Mouse (Mus musculus) frontal cortex, postnatal 25 days (tissue): ENCODE data around the gene Dbx1.

ENCODE experiments used
- DNase-seq, 2 experiments: peaks; one replicate each; pipeline ENCODE4 v3.0.0; 2022; ENCODE audit warnings: low spot score in 2 of 2

Dbx1 gene

GRCm38 (mm10) chr7:49633375-49633956, 3.2 kb downstream of the Dbx1 start:
- no peak for DNase-seq

GRCm38 (mm10) chr7:49632391-49632790, 4.3 kb downstream of the Dbx1 start:
- no peak for DNase-seq

GRCm38 (mm10) chr7:49631885-49632284, 4.8 kb downstream of the Dbx1 start:
- DNase-seq, result no peak

- DNase-seq, result no peak
Measured at GRCm38 (mm10) chr7:49620160-49620559, 16.5 kb downstream of the Dbx1 start.

- DNase-seq, result no peak
Measured at GRCm38 (mm10) chr7:49617087-49617486, 19.6 kb downstream of the Dbx1 start.

GRCm38 (mm10) chr7:49616258-49616735, 20.4 kb downstream of the Dbx1 start:
- DNase-seq, result peak; percentile 56 to 58

GRCm38 (mm10) chr7:49604965-49605795, 31.5 kb downstream of the Dbx1 start:
- peak in 1 of 2 experiments; percentile 7 for DNase-seq

- no peak for DNase-seq
Measured at GRCm38 (mm10) chr7:49604244-49604643, 32.4 kb downstream of the Dbx1 start.

GRCm38 (mm10) chr7:49601191-49601975, 35.3 kb downstream of the Dbx1 start:
- peak; percentile 52 to 73 for DNase-seq

- no peak for DNase-seq
Measured at GRCm38 (mm10) chr7:49599950-49600349, 36.7 kb downstream of the Dbx1 start.

- no peak for DNase-seq
Measured at GRCm38 (mm10) chr7:49598225-49598624, 38.4 kb downstream of the Dbx1 start.

GRCm38 (mm10) chr7:49597776-49598175, 38.9 kb downstream of the Dbx1 start:
- no peak for DNase-seq

- no peak for DNase-seq
Measured at GRCm38 (mm10) chr7:49589635-49590034, 47.0 kb downstream of the Dbx1 start.

- no peak for DNase-seq
Measured at GRCm38 (mm10) chr7:49586530-49587120, 50.0 kb downstream of the Dbx1 start.

- DNase-seq, result no peak
Measured at GRCm38 (mm10) chr7:49583176-49583575, 53.5 kb downstream of the Dbx1 start.

- DNase-seq, result no peak
Measured at GRCm38 (mm10) chr7:49582551-49582950, 54.1 kb downstream of the Dbx1 start.

- DNase-seq, result no peak
Measured at GRCm38 (mm10) chr7:49581951-49582350, 54.7 kb downstream of the Dbx1 start.
